Mouse (Mus musculus): Measurements from ENCODE around the gene Cldn13. TPM values are rescaled to one million over a fixed set of nuclear protein-coding genes. Genes with fewer than 3 reads are reported as not detected.
"Not testable (repeated sequence)": the region's sequence is repeated elsewhere in the genome, so short reads cannot be mapped to it uniquely, and the experiment has no call there.

Cldn13 gene
- polyA plus RNA-seq, 1 experiment from 2014 or later, result 3.9 TPM

DNA sequence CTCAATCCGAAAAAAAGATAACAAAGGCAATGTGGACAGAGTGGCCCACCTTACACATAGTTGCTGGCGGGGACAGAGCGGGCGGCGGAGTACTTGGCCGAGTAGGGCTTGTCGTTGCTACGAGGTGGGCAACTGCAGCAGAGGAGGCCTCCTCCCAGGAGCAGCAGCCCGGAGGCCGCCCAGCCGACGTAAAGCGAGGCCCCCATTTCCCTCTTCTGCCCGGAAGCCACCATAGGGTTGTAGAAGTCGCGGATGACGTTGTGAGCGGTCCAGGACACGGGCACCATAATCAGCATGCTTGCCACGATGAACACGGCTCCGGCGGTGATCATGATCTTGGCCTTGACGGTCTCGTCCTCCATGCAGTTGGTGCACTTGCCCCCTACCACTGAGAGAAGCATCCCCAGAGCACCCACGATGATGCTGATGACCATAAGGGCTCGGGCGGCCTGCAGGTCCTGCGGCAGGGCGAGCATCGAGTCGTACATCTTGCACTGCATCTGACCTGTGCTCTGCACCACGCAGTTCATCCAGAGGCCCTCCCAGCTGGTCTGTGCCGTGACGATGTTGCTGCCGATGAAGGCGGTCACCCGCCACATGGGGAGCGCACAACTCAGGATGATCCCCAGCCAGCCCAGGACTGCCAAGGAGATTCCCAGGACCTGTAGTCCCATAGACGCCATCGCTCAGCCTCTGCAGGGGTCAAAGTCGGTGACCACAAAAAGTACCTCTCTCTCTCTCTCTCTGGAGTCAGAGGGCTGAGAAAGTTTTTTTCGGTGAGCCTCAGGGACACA lies 30.9 kb upstream of the Cldn13 start:
- Histone ChIP-seq H3K27ac (peak overlapping the region; percentile 88), H3K9ac (peak overlapping the region; percentile 52), H3K4me1 (replicated peaks) (peaks cover 21% of the 10 kb centered on the region), H3K9me3 (no peaks in the 10 kb centered on the region), H3K36me3 (no peaks in the 10 kb centered on the region), H3K27me3 (replicated peaks) (0 out of 2 replicates have a peak, but pooled peaks cover 7% of the 10 kb centered on the region), H3K4me3 (replicated peaks) (peak overlapping the region; percentile 45), H3K4me2 (replicated peaks) (peak overlapping the region; percentile 46)
- 20% methylated on average over 43 of the region's 43 CpGs for WGBS
- peak; percentile 36 for ATAC-seq

DNA sequence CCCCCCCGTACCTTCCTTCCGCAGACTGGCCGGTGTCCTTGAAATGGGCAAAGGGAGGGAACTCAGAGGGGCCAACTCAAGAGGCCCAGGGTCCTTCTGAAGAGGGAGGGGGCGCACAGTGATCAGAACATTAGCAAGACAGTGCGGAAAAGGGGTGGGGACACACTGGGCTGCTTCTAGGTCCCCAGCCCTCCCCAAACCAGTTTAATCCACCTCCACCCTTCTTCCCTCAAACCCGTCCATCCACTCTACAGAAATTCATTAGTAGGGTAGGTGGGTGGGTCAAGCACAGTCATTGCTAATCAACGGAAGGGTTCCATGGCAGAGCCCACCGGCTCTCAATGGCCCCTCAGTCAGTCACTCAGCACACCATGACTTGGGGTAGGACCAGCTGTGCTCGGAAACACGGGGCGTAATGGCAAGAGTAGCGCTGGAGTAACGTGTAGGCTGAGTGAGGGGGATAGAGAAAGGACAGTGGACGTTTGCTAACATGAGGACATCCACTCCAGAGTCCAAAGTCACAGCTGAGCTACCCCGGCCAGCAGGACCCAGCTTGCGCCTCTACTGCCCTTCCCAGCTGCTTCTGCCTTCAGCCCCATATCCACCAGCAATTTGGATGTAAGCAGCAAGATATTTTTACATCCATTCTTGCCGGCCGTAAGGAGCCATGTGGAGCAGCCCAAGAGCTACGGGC lies 30.1 kb upstream of the Cldn13 start:
- Histone ChIP-seq H3K9me3 (no peaks in the 10 kb centered on the region), H3K9ac (peak overlapping the region; percentile 52), H3K4me2 (replicated peaks) (peak overlapping the region; percentile 46), H3K27me3 (replicated peaks) (0 out of 2 replicates have a peak, but pooled peaks cover 7% of the 10 kb centered on the region), H3K4me1 (replicated peaks) (peaks cover 15% of the 10 kb centered on the region), H3K27ac (peak overlapping the region; percentile 88), H3K36me3 (no peaks in the 10 kb centered on the region; the same call in 1 of the 2 replicates), H3K4me3 (replicated peaks) (peak overlapping the region; percentile 45)
- no peak for ATAC-seq
- 33% methylated on average over 18 of the region's 19 CpGs for WGBS

DNA sequence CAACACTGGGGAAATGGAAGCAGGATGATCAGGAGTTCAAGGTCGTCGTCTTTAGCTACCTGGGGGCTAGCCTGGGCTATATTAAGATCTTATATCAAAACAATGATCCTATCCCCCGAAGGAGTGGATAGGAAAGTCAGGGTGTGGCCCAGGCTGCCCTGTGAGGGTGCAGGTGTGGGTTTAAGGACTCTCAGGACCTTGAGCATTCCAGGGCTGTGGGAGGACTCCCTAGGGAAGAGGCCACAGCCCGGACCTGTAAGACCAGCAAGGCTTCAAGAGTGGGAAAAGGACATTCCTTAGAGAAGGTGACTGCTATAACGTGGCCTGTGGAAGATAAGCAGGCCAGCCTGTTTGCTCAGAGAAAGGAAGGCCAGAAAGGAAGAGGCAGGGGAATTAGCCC lies 28.9 kb upstream of the Cldn13 start:
- Histone ChIP-seq H3K36me3 (no peaks in the 10 kb centered on the region; the same call in 1 of the 2 replicates), H3K9ac (no peak overlapping the region), H3K4me3 (replicated peaks) (peak overlapping the region; percentile 18), H3K4me1 (replicated peaks) (peaks cover 15% of the 10 kb centered on the region), H3K4me2 (replicated peaks) (peak overlapping the region; percentile 46; the same call in 1 of the 2 replicates), H3K9me3 (no peaks in the 10 kb centered on the region), H3K27ac (peak overlapping the region; percentile 54; the same call in 1 of the 2 replicates), H3K27me3 (replicated peaks) (0 out of 2 replicates have a peak, but pooled peaks cover 7% of the 10 kb centered on the region)
- ATAC-seq, result no peak
- WGBS, result 64% methylated on average over 5 of the region's 5 CpGs

DNA sequence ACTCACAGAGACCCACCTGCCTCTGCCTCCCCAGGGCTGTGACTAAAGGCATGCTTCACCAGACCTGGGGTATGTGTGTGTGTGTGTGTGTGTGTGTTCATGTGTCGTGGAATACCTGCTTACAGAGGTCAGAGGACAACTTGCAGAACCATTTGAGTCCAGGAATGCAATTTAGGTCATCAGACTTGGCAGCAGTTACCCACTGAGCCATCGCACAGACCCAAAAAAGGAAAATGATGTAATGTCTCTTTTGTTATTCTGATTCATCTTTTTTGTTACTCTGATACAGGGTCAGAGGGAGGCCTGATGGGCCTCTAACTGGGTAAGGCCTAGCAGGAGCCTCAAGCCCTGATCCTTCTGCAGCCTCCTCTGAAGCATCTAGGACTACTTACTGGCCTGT lies 27.4 kb upstream of the Cldn13 start:
- no peak for ATAC-seq
- H3K9ac ChIP-seq, result no peak overlapping the region
- no peaks in the 10 kb centered on the region; the same call in 1 of the 2 replicates for H3K36me3 ChIP-seq
- H3K4me2 ChIP-seq (replicated peaks), result no peak overlapping the region
- no peak overlapping the region for H3K4me3 ChIP-seq (replicated peaks)
- 0 out of 2 replicates have a peak, but pooled peaks cover 7% of the 10 kb centered on the region for H3K27me3 ChIP-seq (replicated peaks)
- WGBS, result 79% methylated on average over 2 of the region's 2 CpGs
- H3K4me1 ChIP-seq (replicated peaks), result peaks cover 11% of the 10 kb centered on the region
- H3K9me3 ChIP-seq, result no peaks in the 10 kb centered on the region
- H3K27ac ChIP-seq, result no peak overlapping the region

DNA sequence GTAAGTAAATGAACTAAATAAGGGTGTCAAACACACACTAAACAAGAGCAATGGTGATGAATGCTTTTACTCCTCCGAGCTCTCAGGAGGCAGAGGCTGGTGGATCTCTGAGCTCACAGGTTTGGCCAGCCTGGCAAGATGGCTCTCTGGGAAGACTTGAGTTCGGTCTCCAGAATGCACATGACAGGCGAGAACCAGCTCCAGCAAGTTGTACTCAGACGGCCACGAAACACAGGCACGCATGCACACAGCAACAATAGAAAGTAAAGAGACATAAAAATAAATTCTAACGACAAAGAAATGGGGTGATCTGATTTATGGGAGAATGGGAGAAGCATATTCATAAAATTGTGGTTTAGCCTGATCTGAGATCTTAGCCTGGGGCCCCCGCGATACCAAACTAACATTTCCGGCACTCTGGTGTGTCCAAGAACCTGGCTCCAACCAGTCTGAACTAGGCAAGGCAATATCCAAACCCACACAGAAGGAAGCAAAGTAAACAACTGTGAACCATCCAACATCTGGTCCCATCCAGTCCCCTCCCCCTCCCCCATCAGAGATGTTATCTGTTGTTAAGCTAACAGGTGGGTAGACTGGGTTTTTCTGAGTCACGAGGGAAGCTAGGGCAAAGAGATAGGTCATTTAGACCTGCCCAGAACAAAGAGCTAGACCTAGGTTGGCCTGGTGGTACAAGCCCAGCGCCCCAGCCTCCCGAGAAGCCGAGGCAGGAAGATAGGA lies 26.3 kb upstream of the Cldn13 start:
- Histone ChIP-seq H3K4me2 (replicated peaks) (no peak overlapping the region), H3K4me1 (replicated peaks) (no peaks in the 10 kb centered on the region), H3K4me3 (replicated peaks) (no peak overlapping the region), H3K27me3 (replicated peaks) (0 out of 2 replicates have a peak, but pooled peaks cover 5% of the 10 kb centered on the region), H3K27ac (peak overlapping the region; percentile 24; the same call in 1 of the 2 replicates), H3K9ac (no peak overlapping the region), H3K36me3 (no peaks in the 10 kb centered on the region; the same call in 1 of the 2 replicates), H3K9me3 (no peaks in the 10 kb centered on the region)
- ATAC-seq, result peak; percentile 30; the same call in 1 of the 2 replicates
- 56% methylated on average over 14 of the region's 14 CpGs for WGBS

DNA sequence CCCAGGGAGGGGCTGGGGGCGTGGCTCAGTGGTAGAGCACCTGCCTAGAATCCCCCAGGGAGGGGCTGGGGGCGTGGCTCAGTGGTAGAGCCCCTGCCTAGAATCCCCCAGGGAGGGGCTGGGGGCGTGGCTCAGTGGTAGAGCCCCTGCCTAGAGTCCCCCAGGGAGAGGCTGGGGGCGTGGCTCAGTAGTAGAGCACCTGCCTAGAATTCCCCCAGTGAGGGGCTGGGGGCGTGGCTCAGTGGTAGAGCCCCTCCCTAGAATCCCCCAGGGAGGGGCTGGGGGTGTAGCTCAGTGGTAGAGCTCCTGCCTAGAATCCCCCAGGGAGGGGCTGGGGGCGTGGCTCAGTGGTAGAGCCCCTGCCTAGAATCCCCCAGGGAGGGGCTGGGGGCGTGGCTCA lies 24.2 kb upstream of the Cldn13 start:
- not testable (repeated sequence) for H3K27ac ChIP-seq; H3K4me3 ChIP-seq (replicated peaks); H3K27me3 ChIP-seq (replicated peaks); ATAC-seq; H3K4me1 ChIP-seq (replicated peaks); H3K9me3 ChIP-seq; H3K36me3 ChIP-seq; H3K9ac ChIP-seq; H3K4me2 ChIP-seq (replicated peaks)
- WGBS, result 90% methylated on average over 4 of the region's 7 CpGs

DNA sequence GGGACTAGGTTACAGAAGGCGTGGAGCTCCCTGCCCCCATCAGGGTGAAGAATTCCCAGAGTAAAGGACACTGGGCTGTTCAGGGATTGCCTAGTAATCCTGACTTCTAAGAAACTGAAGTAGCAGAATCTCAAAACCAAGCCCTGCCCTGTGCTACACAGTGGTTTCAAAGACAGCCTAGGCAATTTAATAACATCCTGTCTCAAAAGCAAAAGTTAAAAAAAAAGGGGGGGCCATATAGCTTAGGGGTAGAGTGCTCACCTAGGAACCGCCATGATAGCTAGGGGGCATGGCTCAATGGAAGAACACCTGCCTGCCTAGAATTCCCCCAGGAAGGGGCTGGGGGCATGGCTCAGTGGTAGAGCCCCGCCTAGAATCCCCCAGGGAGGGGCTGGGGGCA lies 23.7 kb upstream of the Cldn13 start:
- 73% methylated on average over 3 of the region's 3 CpGs for WGBS
- H3K9ac ChIP-seq, result no peak overlapping the region
- H3K4me2 ChIP-seq (replicated peaks), result no peak overlapping the region
- no peak for ATAC-seq
- H3K9me3 ChIP-seq, result no peaks in the 10 kb centered on the region
- H3K4me3 ChIP-seq (replicated peaks), result no peak overlapping the region
- no peaks in the 10 kb centered on the region for H3K4me1 ChIP-seq (replicated peaks)
- H3K27me3 ChIP-seq (replicated peaks), result no peaks in the 10 kb centered on the region
- H3K36me3 ChIP-seq, result peaks cover 4% of the 10 kb centered on the region; the same call in 1 of the 2 replicates
- H3K27ac ChIP-seq, result no peak overlapping the region

DNA sequence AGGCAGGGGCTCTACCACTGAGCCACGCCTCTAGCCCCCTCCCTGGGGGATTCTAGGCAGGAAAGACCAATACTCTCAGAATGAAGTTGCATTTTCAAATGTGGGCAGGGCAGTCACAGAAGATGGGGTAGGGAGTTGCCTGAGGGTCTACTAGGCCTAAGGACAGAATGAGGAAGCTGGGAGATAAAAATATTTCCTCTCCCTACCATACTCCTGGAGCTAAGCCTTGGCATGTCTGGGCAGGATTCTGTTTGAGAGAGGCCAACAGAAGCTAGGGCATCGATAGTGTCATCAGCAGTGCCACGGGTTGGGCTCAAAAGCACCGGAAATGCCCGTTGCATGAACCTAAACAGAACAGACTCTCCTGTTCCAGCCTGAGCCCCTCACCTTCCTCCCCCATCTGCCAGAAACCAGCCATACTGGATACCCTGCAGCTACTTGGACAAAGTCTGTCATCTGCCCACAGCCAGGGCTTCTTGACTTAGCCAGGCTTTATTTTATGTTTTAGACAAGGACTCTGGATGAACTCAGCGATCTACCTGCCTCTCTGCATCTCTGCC lies 21.4 kb upstream of the Cldn13 start:
- Histone ChIP-seq H3K4me3 (replicated peaks) (no peak overlapping the region), H3K36me3 (peaks cover 4% of the 10 kb centered on the region; the same call in 1 of the 2 replicates), H3K9me3 (no peaks in the 10 kb centered on the region), H3K4me1 (replicated peaks) (0 out of 2 replicates have a peak, but pooled peaks cover 6% of the 10 kb centered on the region), H3K4me2 (replicated peaks) (no peak overlapping the region), H3K27me3 (replicated peaks) (no peaks in the 10 kb centered on the region), H3K27ac (no peak overlapping the region), H3K9ac (no peak overlapping the region)
- ATAC-seq, result no peak
- 86% methylated on average over 6 of the region's 6 CpGs for WGBS

DNA sequence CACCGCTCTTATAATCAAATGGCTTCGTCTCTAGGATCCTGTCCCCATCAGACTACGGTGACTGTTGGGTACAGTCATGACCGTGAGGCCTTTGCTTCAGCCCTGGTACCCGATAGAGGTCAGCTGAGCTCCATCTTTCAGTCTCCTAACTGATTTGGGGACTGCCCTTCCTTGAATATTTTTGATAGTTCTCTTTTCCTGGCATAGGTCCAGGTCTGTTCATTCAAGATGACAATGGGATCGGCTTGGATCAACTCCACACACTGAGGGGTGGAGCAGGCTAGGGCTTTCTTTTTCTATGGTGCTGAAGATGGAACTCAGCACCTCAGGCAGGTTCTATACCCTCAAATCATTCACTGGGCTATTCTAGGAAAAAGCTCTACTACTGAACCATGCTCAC lies 20.7 kb upstream of the Cldn13 start:
- Histone ChIP-seq H3K4me3 (replicated peaks) (no peak overlapping the region), H3K4me1 (replicated peaks) (0 out of 2 replicates have a peak, but pooled peaks cover 6% of the 10 kb centered on the region), H3K9me3 (no peaks in the 10 kb centered on the region), H3K27ac (no peak overlapping the region), H3K36me3 (peaks cover 4% of the 10 kb centered on the region; the same call in 1 of the 2 replicates), H3K9ac (no peak overlapping the region), H3K27me3 (replicated peaks) (no peaks in the 10 kb centered on the region), H3K4me2 (replicated peaks) (no peak overlapping the region)
- 90% methylated on average over 6 of the region's 6 CpGs for WGBS
- no peak for ATAC-seq

DNA sequence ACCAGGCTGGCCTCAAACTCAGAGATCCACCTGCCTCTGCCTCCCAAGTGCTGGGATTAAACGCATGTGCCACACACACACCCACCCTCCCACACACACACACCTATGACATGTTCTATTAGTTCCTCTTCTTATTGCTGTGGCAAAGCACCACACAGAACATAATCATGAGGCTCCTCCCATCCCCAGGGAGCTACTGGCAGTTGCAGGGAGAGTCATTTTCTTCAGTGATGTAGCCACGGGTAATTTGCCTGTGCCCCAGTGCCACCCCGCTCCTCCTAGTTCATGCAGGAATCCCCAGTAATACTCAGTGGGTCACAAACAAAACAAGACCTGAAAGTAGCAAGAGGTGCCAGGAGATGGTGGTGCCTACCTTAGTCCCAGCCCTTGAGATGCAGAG lies 19.3 kb upstream of the Cldn13 start:
- no peak for ATAC-seq
- Histone ChIP-seq H3K4me1 (replicated peaks) (0 out of 2 replicates have a peak, but pooled peaks cover 6% of the 10 kb centered on the region), H3K36me3 (0 out of 2 replicates have a peak, but pooled peaks cover 4% of the 10 kb centered on the region), H3K4me3 (replicated peaks) (no peak overlapping the region), H3K9ac (no peak overlapping the region), H3K27me3 (replicated peaks) (no peaks in the 10 kb centered on the region), H3K9me3 (no peaks in the 10 kb centered on the region), H3K4me2 (replicated peaks) (no peak overlapping the region), H3K27ac (no peak overlapping the region)
- 95% methylated on average over 3 of the region's 3 CpGs for WGBS

DNA sequence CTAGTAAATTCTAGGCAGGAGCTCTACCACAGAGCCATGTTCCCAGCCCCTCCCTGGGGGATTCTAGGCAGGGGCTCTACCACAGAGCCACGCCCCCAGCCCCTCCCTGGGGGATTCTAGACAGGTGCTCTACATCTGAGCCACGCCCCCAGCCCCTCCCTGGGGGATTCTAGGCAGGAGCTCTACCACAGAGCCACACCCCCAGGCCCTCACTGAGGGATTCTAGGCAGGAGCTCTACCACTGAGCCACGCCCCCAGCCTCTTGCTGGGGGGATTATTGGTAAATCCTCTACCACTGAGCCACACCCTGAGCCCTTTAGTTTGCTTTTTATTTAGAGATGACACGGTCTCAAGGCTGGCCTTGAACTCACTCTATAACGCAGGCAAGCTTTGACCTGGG lies 18.4 kb upstream of the Cldn13 start:
- H3K4me3 ChIP-seq (replicated peaks); ATAC-seq; H3K36me3 ChIP-seq; H3K9me3 ChIP-seq; H3K9ac ChIP-seq; H3K27me3 ChIP-seq (replicated peaks); H3K4me1 ChIP-seq (replicated peaks); H3K27ac ChIP-seq: not testable (repeated sequence)
- H3K4me2 ChIP-seq (replicated peaks), result 0 out of 2 replicates have a peak overlapping the region, but pooled peaks have one; percentile 94
- 88% methylated on average over 5 of the region's 5 CpGs for WGBS

Data from intestine, embryonic 15.5 days (tissue).